Mouse (Mus musculus): ENCODE data around the gene Glcci1.
A peak's percentile ranks its signal among the peaks of the same experiment; 100 is the strongest.
"Not testable (repeated sequence)": the region's sequence is repeated elsewhere in the genome, so short reads cannot be mapped to it uniquely, and the experiment has no call there.

The Glcci1 gene

GRCm38 (mm10) chr6:8495109-8495826 is 14.1 kb upstream of the Glcci1 start:
- no peak for DNase-seq (ENCODE audit: low spot score)

- DNase-seq (ENCODE audit: low spot score): no peak
Measured at GRCm38 (mm10) chr6:8495827-8496222, 13.6 kb upstream of the Glcci1 start.

- DNase-seq (ENCODE audit: low spot score): no peak
Measured at GRCm38 (mm10) chr6:8497234-8497867, 12.0 kb upstream of the Glcci1 start.

- DNase-seq (ENCODE audit: low spot score): no peak
Measured at GRCm38 (mm10) chr6:8497868-8498257, 11.5 kb upstream of the Glcci1 start.

- DNase-seq (ENCODE audit: low spot score): no peak
Measured at GRCm38 (mm10) chr6:8498961-8499360, 10.4 kb upstream of the Glcci1 start.

GRCm38 (mm10) chr6:8503953-8504352 is 5.4 kb upstream of the Glcci1 start:
- DNase-seq (ENCODE audit: low spot score): no peak

GRCm38 (mm10) chr6:8504521-8505228 is 4.7 kb upstream of the Glcci1 start:
- DNase-seq (ENCODE audit: low spot score): peak; percentile 73

GRCm38 (mm10) chr6:8506631-8507030 is 2.8 kb upstream of the Glcci1 start:
- no peak for DNase-seq (ENCODE audit: low spot score)

- DNase-seq (ENCODE audit: low spot score): peak; percentile 100
Measured at GRCm38 (mm10) chr6:8508883-8509536, 390 bp upstream of the Glcci1 start.

GRCm38 (mm10) chr6:8509961-8510863 is 812 bp downstream of the Glcci1 start:
- no peak for DNase-seq (ENCODE audit: low spot score)

- no peak for DNase-seq (ENCODE audit: low spot score)
Measured at GRCm38 (mm10) chr6:8510864-8511428, 1.5 kb downstream of the Glcci1 start.

- no peak for DNase-seq (ENCODE audit: low spot score)
Measured at GRCm38 (mm10) chr6:8511447-8511846, 2.0 kb downstream of the Glcci1 start.

GRCm38 (mm10) chr6:8512416-8512815 is 3.0 kb downstream of the Glcci1 start:
- DNase-seq (ENCODE audit: low spot score): no peak

- DNase-seq (ENCODE audit: low spot score): no peak
Measured at GRCm38 (mm10) chr6:8519687-8520086, 10.3 kb downstream of the Glcci1 start.

- no peak for DNase-seq (ENCODE audit: low spot score)
Measured at GRCm38 (mm10) chr6:8521231-8521630, 11.8 kb downstream of the Glcci1 start.

GRCm38 (mm10) chr6:8524717-8525116 is 15.3 kb downstream of the Glcci1 start:
- no peak for DNase-seq (ENCODE audit: low spot score)

- DNase-seq (ENCODE audit: low spot score): no peak
Measured at GRCm38 (mm10) chr6:8531104-8531894, 21.9 kb downstream of the Glcci1 start.

- DNase-seq (ENCODE audit: low spot score): no peak
Measured at GRCm38 (mm10) chr6:8536944-8537343, 27.5 kb downstream of the Glcci1 start.

- not testable (repeated sequence) for DNase-seq (ENCODE audit: low spot score)
Measured at GRCm38 (mm10) chr6:8541531-8541930, 32.1 kb downstream of the Glcci1 start.

GRCm38 (mm10) chr6:8544822-8545221 is 35.4 kb downstream of the Glcci1 start:
- DNase-seq (ENCODE audit: low spot score): no peak

Data from lung, postnatal 25 days (tissue).